Mouse (Mus musculus): ENCODE results near the gene Dbi.

Gene Dbi

DNA sequence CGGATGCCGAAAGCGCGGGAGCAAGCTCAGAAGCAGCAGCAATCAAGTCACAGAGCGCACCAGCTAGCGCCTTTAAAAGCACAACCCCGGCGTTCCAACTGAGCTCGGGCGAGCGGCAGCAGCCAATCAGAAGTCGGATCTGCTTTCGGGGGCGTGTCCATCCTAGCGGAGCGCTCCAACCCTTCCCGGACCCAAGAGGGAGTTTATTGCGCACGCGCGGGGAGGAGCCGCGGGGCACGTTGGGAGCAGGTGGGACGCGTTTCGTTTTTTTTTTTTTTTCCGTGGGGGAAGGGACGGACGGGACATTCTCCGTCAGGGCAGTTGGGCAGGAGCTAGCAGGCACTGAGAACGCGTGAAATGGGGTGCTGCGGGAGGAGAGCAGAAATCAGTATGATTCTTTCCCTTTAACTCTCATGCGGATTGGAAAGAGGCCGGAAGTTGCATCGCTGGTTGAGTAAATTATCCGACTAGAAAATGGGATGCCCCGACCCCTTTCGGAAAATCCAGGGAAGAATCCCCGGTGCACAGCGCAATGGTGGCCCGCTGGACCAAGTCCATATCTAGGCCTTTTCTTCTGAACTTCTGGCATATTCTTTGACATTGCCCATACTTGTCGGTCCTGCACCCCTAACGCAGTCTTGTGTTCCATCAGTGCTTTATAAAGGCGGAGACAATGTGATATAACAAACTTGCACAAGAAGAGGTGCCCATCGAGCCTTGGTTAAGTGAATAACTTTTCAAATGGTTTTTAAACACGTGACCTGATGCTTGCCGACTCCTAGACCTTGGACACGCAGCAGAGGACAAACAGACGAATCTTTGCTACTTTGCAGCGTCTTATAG lies at the start of gene Dbi, which contains the start of gene 3110009E18Rik:
Dbi (minus strand) TSS at position 110 of the 843 bp plus-strand sequence.
3110009E18Rik (plus strand) TSS at position 219 of the 843 bp plus-strand sequence.
- in situ Hi-C loops (cut with MboI; ENCODE audit: low sequenced_read_pairs), result no loop called here

DNA sequence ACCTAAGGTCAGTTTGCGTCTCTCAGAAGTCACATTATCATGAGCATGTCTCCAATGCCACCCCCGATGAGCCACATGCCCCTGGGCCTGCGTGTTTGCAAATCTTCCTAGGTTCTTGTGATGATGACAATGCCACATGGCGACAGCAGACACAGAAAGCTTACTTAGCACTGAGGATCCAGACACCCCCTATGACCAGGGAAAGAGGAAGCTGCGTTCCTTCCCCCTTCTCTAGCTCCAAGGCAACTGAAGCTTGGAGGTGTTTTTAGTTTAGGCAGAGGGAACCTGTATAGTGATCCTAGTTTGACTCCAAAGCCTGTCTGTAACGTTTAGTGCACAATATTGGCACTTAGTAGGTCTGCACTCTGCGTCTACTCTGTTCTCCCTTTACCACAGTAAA lies 49.4 kb upstream of the Dbi start:
- in situ Hi-C loops (cut with MboI; ENCODE audit: low sequenced_read_pairs), result loop anchor here (10.0 kb wide), 1 partner anchor 374 kb away; no protein-coding TSS in a partner anchor

DNA sequence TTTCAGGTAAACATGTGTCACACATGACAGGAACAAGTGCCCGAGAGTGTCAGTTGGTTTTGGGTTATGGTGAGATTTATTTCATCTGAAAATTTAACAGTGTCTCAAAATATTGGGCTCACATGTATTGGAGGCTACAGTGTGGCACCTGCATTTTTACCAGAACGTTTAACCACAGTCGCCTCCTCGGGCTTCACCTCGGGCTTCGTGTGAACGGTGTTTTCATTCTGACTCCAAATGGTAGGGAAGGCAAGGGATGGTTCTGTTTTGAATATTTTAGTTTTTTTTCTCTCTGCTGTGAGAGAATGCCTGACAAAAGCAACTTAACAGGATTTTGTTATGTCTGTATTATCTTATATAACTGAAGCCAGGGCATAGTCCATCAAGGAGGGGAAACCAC lies 47.8 kb upstream of the Dbi start:
- in situ Hi-C loops (cut with MboI; ENCODE audit: low sequenced_read_pairs), result no loop called here

DNA sequence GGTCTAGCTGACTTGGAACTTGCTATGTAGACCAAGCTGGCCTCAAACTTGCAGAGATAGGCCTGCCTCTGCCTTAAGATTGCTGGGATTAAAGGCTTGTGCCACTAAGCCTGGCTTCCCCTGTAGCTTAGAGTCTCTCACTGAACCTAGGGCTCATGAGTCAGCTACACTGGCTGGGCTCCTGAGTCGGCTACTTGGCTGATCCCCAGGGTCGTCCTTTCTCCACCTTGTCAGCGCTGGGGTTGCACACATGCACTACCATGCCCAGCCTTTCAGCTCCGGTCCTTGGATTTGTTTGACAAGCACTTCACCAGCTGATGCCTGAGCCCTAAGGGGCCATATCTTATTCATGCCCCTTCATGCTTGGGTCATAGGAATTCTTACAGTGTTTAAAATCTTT lies 47.1 kb upstream of the Dbi start:
- in situ Hi-C loops (cut with MboI; ENCODE audit: low sequenced_read_pairs), result no loop called here

DNA sequence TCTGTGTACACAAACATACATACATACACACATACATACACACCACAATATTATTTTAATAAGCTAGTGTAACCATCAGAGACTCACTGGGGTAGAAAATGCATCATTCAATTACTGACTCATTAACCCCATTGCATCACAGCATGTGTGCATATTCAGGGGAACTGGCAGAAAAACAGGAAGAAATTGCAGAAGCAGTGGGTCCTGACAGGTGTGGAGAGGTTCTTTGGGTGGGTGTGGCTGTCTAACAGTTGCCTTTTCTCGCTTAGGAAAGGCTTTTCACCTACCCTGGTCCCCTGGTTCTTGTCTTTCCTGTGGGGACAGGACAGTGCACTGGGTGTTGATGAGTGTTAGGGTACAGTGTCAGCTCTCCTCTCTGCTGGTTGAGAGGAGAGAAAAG lies 41.7 kb upstream of the Dbi start:
- in situ Hi-C loops (cut with MboI; ENCODE audit: low sequenced_read_pairs), result no loop called here

DNA sequence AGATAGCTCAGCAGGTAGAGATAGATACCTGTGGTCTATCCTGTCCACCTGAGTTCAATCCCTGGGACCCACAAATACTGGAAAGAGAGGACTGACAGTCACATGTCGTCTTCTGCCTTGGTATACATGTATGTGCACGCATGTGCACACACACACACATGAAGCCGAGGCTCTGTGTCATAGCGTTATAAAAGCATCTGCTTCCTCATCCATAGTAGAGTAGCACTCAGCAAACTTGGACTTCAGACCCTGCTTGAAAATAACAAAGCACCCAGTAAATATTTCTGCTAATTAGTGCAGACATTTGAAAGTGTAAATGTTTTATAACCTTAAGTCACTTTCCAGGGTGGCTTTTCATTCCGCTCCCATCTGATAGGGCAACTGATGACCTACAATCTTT lies 40.6 kb upstream of the Dbi start:
- in situ Hi-C loops (cut with MboI; ENCODE audit: low sequenced_read_pairs), result no loop called here

DNA sequence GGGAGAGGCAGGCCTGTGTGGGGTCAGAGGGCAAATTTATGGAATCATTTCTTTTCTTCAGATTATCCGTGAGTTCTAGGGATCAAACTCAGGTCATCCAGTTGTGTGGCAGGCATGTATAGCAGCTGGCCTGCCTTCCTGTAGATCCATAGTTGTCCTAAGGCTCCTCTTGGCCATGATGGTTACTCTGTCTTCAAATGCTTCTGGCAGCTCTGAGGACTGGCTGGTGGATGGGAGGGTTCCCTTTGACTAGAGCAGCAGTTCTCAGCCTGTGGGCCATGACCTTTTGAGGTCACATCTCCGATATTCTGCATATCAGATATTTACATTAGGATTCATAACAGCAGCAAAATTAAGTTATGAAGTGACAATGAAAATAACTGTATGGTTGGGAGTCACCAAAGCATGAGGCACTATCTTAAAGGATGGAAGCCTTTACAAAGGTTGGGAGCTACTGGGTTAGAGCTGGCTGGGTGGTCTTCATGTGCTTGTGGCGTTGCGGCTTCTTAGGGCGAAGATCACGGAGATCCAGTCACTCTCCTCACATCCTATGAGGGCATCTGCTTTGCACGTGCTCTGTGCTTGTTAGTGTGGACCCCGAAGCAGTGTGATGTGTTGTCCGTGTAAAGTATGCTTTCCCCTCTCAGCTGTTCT lies 37.7 kb upstream of the Dbi start:
- in situ Hi-C loops (cut with MboI; ENCODE audit: low sequenced_read_pairs), result no loop called here

DNA sequence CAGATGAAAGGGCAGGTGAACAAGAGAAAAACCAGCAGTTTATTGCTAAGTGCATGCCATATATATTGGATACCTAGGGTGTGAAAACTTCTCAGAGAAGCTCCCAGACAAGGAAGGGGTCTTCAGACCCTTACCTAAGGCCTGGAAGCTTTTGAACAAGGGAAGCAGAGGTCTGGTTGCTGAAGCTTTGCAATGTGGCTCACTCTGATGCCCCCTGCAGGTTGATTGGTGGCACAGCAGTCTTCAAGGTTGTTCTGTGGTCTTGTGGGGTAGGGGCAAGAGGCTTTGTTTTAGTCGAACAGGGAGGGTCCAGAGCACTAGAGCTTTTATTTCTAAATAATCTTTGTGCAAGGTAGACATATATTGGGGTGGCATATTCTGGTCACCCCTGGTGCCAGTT lies 34.4 kb upstream of the Dbi start:
- in situ Hi-C loops (cut with MboI; ENCODE audit: low sequenced_read_pairs), result no loop called here

DNA sequence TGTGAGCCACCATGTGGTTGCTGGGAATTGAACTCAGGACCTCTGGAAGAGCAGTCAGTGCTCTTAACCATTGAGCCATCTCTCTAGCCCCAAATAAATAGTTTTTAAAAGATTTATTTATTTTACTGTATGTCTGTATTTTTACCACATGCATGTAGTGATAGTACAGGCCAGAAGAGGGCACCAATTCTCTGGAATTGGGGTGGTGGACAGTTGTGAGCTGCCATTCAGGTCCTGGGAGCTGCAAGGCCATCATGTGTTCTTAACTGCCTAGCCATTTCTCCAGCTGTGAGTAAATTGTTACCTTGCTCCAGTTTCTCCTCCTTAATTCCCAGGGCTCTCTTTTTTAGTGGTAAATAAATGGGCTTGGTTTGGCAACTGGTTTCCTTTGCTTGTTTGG lies 33.4 kb upstream of the Dbi start:
- in situ Hi-C loops (cut with MboI; ENCODE audit: low sequenced_read_pairs), result no loop called here

DNA sequence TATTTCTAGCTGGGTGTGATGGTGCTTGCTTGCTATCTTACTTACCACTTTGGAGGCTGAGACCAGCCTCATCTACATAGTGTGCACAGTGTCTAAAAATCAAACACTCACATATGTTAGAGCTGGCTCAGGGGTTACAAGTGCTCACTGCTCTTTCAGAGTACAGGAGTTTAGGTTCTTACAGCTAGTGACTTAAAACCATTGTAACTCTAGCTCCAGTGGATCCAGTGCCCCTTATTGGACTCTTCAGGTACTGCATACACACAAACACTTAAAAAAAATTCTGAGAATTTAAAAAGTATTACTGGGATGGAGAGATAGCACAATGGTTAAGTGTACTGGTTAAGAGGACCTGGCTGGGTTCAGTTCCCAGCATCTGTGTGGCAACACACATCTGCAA lies 26.1 kb upstream of the Dbi start:
- in situ Hi-C loops (cut with MboI; ENCODE audit: low sequenced_read_pairs), result loop anchor here (10.0 kb wide), 1 partner anchor 122 kb away; no protein-coding TSS in a partner anchor

DNA sequence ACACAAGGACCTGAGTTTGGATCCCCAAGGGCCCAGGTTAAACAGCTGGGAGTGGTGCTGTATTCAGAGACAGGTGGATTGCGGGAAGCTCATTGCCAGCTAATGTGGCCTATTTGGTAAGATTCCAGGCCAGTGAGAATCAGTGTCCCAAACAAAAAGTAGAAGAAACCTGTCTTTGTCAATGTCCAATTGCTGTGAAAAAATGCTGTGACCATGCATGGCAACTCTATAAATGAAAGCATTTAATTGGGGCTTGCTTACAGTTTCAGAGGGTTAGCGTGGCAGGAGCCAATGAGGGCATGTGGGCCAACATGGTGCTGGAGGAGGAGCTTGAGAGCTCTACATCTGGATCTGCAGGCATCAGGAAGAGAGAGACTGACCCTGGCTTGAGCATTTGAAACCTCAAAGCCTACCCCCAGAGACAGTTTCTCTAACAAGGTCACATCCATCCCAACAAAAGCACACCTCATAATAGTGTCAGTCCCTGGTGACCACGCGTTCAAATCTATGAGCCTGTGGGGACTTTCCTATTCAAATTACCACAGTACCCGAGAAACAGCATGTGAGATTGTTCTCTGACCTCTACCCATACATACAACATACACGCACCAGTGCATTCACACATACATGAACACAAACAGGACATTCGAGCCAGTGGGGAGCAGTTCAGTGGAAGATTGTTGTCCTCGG lies 24.8 kb upstream of the Dbi start:
- in situ Hi-C loops (cut with MboI; ENCODE audit: low sequenced_read_pairs), result loop anchor here (10.0 kb wide), 1 partner anchor 121 kb away; no protein-coding TSS in a partner anchor

DNA sequence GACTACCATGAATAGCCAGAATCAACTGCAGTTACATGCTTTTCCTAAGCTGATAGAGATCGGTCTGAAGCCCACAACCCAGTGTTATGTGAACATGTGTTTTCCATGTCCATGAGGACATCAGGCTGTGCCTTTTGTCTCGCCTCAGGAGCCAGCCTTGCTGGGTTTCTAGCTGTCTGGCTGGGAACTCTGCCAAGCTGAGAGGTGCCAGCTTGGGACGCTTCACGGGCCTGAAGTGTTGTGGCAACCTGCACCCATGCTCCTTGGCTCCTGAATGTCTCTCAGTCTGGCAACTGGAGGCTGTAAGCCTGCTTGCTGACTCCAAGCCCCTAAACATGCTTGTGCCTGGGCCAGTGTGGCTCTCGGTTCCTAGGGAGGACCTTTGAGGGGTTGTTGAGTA lies 21.7 kb upstream of the Dbi start:
- in situ Hi-C loops (cut with MboI; ENCODE audit: low sequenced_read_pairs), result loop anchor here (10.0 kb wide), 1 partner anchor 118 kb away; no protein-coding TSS in a partner anchor

DNA sequence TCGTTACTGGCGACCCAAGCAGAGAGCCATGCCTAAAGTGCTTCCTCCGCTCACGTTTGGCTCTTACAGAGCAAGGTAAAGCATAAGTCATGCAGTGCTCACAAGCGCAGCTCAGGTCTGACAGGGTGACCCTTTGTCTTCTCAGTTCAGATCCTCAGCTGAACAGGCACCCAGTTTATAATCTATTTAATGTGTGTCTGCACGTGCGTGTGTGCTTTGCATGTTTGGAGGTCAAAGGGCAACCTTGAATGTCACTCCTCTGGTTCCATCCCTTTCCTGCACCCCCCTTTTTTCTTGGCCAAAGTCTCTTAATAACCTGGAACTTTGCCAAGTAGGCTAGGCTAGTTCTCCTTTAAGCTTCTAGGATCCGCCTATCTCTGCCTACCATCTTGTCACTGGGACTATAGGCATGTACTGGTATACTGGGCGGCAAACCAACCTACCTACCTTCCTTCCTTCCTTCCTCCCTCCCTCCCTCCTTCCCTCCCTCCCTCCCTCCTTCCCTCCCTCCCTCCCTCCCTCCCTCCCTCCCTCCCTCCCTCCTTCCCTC lies 19.3 kb upstream of the Dbi start:
- in situ Hi-C loops (cut with MboI; ENCODE audit: low sequenced_read_pairs), result loop anchor here (10.0 kb wide), 1 partner anchor 115 kb away; no protein-coding TSS in a partner anchor

DNA sequence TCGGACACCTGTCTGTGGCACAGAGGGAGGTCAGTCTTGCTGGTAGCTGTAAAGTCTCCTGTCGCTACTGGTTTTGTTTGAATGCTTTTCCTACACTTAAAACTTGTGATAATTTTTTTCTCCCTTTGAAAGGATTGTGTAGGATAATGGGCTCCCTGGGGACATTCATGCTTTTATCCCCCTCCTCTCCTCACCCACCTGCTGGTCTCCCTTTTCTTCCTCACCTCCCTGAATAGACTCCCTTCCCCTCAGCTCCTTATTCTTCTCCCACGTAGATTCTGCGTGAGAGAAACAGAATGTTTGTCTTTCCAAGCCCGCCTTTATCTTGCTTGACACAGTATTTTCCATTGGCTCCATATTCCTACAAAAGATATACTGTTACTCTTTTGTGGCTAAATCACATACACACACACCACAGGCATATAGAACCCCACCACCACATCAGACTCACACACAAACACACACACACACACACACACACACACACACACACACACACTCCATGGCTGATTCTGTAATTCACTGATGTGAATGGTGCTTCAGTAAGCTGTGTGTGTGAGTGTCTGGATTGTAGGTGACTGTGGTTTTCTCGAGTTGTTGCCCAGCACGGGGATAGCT lies 18.2 kb upstream of the Dbi start:
- in situ Hi-C loops (cut with MboI; ENCODE audit: low sequenced_read_pairs), result no loop called here

DNA sequence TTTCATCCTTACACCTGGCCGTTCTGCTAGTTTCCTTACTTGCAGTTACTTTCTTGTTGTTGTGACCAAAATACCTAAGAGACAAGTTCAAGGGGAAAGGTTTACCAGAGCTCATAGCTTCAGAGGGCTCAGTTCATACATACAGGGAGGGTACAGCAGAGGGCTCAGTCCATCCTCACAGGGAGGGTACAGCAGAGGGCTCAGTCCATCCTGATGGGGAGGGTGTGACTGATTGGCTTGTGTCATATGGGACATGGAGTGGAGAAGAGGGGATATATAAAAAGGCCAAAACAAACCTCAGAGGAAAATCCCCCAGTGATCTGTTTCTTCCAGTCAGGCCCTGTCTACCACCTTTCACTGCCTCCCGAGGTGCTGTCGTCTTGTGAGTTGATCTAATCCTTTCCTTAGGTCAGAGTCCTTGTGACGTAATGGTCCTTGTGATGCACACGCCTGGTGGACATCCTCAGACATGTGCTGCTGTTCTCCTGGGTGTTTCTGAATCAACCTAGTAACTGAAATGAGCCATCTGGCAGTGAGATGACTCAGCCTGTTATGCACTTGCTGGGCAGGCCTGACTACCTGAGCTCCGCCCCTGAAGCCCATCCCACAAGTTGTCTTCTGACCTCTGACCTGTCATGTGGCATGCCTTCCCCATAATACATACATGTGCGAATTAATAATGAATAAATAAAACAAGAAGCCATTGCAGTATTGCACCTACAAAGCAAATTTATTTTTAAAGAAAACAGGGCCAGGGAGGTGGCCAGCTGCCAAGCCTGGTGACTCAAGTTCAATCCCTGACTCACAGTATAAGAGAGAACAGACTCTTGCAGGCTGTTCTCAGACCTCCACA lies 15.3 kb upstream of the Dbi start:
- in situ Hi-C loops (cut with MboI; ENCODE audit: low sequenced_read_pairs), result no loop called here

DNA sequence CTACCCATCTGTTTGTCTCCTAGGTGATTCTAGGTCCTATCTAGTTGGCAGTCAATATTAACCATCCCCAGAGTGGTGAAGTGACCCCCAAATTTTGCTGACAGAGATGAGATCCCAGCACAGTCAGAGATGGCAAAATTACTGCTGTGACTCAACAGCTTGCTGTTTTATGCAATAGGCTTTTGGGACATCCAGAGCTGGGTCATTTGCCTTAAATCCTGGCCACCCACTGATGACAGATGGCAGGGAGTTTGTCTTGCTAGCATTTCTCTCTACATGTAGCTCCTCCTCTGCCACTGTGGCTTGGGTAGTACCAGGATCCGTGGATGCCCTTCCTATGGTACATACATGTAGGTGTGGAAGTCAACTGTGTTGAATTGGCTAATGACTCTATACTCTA lies 11.5 kb upstream of the Dbi start:
- in situ Hi-C loops (cut with MboI; ENCODE audit: low sequenced_read_pairs), result no loop called here

DNA sequence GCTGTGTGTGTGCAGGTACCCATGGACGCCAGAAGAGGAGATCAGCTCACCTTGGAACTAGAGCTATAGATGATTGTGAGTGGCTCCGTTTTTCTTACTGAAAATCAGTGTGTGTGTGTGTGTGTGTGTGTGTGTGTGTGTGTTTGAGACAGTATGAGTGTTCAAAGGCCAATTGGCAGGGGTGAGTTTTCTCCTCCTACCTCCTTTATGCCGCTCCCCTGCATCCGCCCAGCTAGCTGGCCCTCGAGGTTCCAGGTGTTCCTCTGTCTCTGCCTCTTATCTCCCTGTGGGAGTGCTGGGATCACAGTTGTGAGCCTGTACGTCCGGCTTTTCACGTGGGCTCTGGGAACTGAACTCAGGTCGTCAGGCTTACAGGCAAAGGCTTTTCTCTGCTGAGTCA lies 5.4 kb upstream of the Dbi start:
- in situ Hi-C loops (cut with MboI; ENCODE audit: low sequenced_read_pairs), result no loop called here

DNA sequence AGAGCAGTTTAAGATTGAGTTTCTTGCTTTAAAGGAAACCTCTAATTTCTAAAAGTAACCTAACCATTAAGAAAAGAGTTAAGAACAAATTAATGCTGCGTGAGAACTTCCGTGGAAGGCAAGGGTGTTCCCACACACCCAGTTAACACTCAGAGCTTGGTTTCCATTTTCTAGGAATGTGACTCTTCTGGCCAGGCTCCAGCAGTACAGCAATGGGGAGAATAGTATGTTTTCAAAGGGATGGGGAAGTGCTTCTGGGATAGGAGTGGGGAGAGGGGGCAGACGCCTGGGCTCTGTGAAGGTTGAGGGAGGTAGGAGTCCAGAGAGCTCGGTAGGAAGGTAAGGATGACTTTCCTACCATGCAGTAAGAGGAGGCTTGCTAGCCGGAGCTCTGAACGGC lies 4.6 kb upstream of the Dbi start:
- in situ Hi-C loops (cut with MboI; ENCODE audit: low sequenced_read_pairs), result no loop called here

DNA sequence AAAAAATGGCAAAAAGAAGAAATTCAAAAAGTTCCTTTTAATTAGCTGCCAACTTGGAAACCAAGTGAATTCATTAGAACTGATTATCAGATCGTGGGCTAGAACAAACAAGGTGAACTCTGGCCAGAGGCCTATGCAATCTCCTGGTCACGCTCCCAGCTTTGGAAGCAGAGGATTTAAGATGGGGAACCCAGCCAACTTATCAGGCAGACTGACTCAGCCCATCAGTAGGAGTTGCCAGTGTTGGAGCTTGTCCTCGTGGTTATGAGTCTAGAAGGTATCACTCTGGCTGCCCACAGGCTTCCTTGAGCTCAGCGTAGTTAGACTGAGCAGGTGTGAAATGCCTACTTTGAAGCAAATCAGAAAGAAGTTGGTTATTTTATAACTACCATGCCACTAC lies 4.0 kb upstream of the Dbi start:
- in situ Hi-C loops (cut with MboI; ENCODE audit: low sequenced_read_pairs), result no loop called here
